Mouse (Mus musculus) testis, adult 2 months (tissue): ENCODE measurements around the gene Slc41a1.

Source experiments
- CTCF ChIP-seq: fragments of 200-500 bp; IDR thresholded peaks from 2 replicates; pipeline ENCODE4 v1.5.1; 2012; ENCODE audit warnings: low read depth, mild to moderate bottlenecking, inconsistent platforms, low read length, moderate library complexity; ENCODE audit not compliant: control insufficient read depth, insufficient read depth, insufficient replicate concordance
- POLR2A ChIP-seq: fragments of 200-500 bp; IDR thresholded peaks from 2 replicates; pipeline ENCODE4 v1.6.1; 2012; ENCODE audit warnings: low read depth, mild to moderate bottlenecking, inconsistent platforms, low read length, moderate library complexity; ENCODE audit not compliant: control insufficient read depth

DNA sequence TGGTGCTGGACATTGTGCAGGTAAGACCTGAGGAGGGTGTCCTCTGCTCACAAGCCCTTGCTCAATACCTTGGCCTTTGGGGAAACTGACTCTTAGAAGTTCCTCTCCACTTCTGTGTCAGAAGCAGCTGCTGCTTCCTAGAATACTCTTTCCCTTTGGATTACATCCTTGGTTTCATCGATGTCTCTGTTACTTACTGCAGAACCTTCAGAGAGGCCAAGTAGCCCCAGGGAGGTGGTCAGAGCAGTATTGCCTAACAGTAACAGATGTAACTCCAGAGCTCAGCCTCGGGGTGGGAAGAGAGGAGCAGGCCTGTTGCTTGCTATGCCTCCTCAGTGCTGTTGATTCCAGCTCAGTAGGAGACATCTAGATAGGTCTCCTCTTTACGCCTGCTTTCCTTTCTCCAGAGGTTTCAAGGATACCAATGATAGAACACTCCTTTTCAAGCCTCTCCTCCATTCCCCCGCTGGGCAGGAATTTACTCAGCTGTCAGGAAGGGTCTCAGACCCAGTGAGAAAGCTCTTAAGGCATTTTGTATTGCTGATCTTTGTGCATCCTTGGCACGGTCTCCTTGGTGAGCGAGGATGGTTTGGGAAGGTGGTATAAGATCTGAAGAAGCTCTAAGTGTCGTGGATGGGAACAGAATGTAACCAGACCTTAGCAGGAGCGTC is 3.8 kb downstream of the Slc41a1 start:
- TF ChIP-seq POLR2A (no peak), CTCF (no peak)
